Mouse (Mus musculus): ENCODE data around the gene Wipf1. TPM values are rescaled to one million over a fixed set of nuclear protein-coding genes. Genes with fewer than 3 reads are reported as not detected.

The Wipf1 gene
- polyA plus RNA-seq (2014; fragmentation: Illumina TruSeq; extraction: RNeasy Lipid Tissue Mini Kit (QIAGEN cat#74804); ENCODE audit: low read depth, low replicate concordance) = 4.2 TPM

GRCm38 (mm10) chr2:73529356-73530330, at the start of gene Wipf1:
Gene Wipf1 (minus strand): TSS chr2:73529734.

GRCm38 (mm10) chr2:73386356-73387046, 143.0 kb downstream of the Wipf1 start, which contains the start of gene Gpr155:
Gene Gpr155 (minus strand): TSS chr2:73386572.

Other genes starting within 250 kb of the Wipf1 start
- 90.9 TPM for gene Scrn3, start 217.1 kb downstream of the Wipf1 start, polyA plus RNA-seq (2014; fragmentation: Illumina TruSeq; extraction: RNeasy Lipid Tissue Mini Kit (QIAGEN cat#74804); ENCODE audit: low read depth, low replicate concordance)
- 31.9 TPM for gene Cir1, start 217.0 kb downstream of the Wipf1 start, polyA plus RNA-seq (2014; fragmentation: Illumina TruSeq; extraction: RNeasy Lipid Tissue Mini Kit (QIAGEN cat#74804); ENCODE audit: low read depth, low replicate concordance)
- 23.2 TPM for gene Gpr155, start 143.2 kb downstream of the Wipf1 start, polyA plus RNA-seq (2014; fragmentation: Illumina TruSeq; extraction: RNeasy Lipid Tissue Mini Kit (QIAGEN cat#74804); ENCODE audit: low read depth, low replicate concordance)
- gene Chrna1, start 50.6 kb upstream of the Wipf1 start, polyA plus RNA-seq (2014; fragmentation: Illumina TruSeq; extraction: RNeasy Lipid Tissue Mini Kit (QIAGEN cat#74804); ENCODE audit: low read depth, low replicate concordance) = not detected
- 0.66 TPM for gene Chn1, start 245.6 kb upstream of the Wipf1 start, polyA plus RNA-seq (2014; fragmentation: Illumina TruSeq; extraction: RNeasy Lipid Tissue Mini Kit (QIAGEN cat#74804); ENCODE audit: low read depth, low replicate concordance)

Measured in liver, adult 10 weeks (tissue).